In genomic region chr1:127316651-127317050, GRCm38 (mm10) we compare ENCODE assay signal across 18 mouse cellular contexts.
"Had no signal": no experiment of that assay in that cellular context is flagged by ENCODE, and none has a peak within 500 bp of the region (broad histone marks: within the 10 kb centered on the region; RNA-seq: fewer than 3 reads in every experiment).

No protein-coding gene starts in this region.

- H3K9ac ChIP-seq: kidney, embryonic 15.5 days; limb, embryonic 12.5 days; liver, embryonic 13.5 days; liver, postnatal 0 days; lung, embryonic 15.5 days had no signal

- H3K27ac ChIP-seq: kidney, embryonic 15.5 days; left cerebral cortex, adult 2 months; limb, embryonic 12.5 days; liver, embryonic 13.5 days; lung, embryonic 15.5 days; macrophage had no signal

- H3K4me3 ChIP-seq: kidney, embryonic 15.5 days; left cerebral cortex, adult 2 months; limb, embryonic 12.5 days; liver, embryonic 13.5 days; lung, embryonic 15.5 days; megakaryocyte, embryonic 14.5 days had no signal

- H3K9me3 ChIP-seq: kidney, embryonic 15.5 days; limb, embryonic 12.5 days; liver, embryonic 13.5 days; lung, embryonic 15.5 days; megakaryocyte, embryonic 14.5 days had no signal

- H3K4me2 ChIP-seq: kidney, embryonic 15.5 days; limb, embryonic 12.5 days; liver, embryonic 13.5 days; lung, embryonic 15.5 days had no signal

- ATAC-seq: liver, postnatal 0 days had no signal

- H3K36me3 ChIP-seq: kidney, embryonic 15.5 days; liver, embryonic 13.5 days; lung, embryonic 15.5 days had no signal

- DNase-seq: kidney, adult 2 months; kidney, postnatal 14 days; liver; liver, embryonic 13.5 days; liver, postnatal 0 days; lung, postnatal 14 days; midbrain, embryonic 14.5 days; retina, postnatal 1 day; right cerebral cortex, postnatal 4 days; spleen, adult 18-20 months; thymus, adult 18-20 months; thymus, postnatal 14 days had no signal

- H3K27me3 ChIP-seq: kidney, embryonic 15.5 days; limb, embryonic 12.5 days; liver, embryonic 13.5 days; lung, embryonic 15.5 days; megakaryocyte, embryonic 14.5 days had no signal

- H3K4me1 ChIP-seq: lung, embryonic 15.5 days had no signal
